Mouse (Mus musculus) layer of hippocampus, postnatal 25 days (tissue): ENCODE results near the gene Atp8a2. TPM values are rescaled to one million over a fixed set of nuclear protein-coding genes. Genes with fewer than 3 reads are reported as not detected.
A peak's percentile ranks its signal among the peaks of the same experiment; 100 is the strongest.
"Not testable (repeated sequence)": the region's sequence is repeated elsewhere in the genome, so short reads cannot be mapped to it uniquely, and the experiment has no call there.

Experiments used
- DNase-seq, 2 experiments: peaks; one replicate each; pipeline ENCODE4 v3.0.0; 2022; ENCODE audit warnings: mixed read lengths in 2 of 2, low spot score in 1 of 2; ENCODE audit errors: extremely low spot score in 1 of 2
- total RNA-seq, 2 experiments: library from RNA; stranded (reverse); gene quantifications; 2 replicates each; pipeline ENCODE4 v1.2.3; 2021

Gene Atp8a2
- total RNA-seq, 2 experiments from 2014 or later, result 40.5 to 45.1 TPM

- no peak for DNase-seq
Measured at GRCm38 (mm10) chr14:59932355-59932754, 264.6 kb downstream of the Atp8a2 start.

- DNase-seq, result no peak
Measured at GRCm38 (mm10) chr14:59931412-59932058, 265.4 kb downstream of the Atp8a2 start.

- DNase-seq, result not testable (repeated sequence)
Measured at GRCm38 (mm10) chr14:59929190-59929589, 267.8 kb downstream of the Atp8a2 start.

GRCm38 (mm10) chr14:59928781-59929180, 268.2 kb downstream of the Atp8a2 start:
- no peak for DNase-seq

- no peak for DNase-seq
Measured at GRCm38 (mm10) chr14:59927804-59928203, 269.2 kb downstream of the Atp8a2 start.

GRCm38 (mm10) chr14:59919865-59920264, 277.1 kb downstream of the Atp8a2 start:
- DNase-seq, result no peak

GRCm38 (mm10) chr14:59903484-59904130, 293.4 kb downstream of the Atp8a2 start:
- DNase-seq, result no peak

- DNase-seq, result no peak
Measured at GRCm38 (mm10) chr14:59893971-59894370, 303.0 kb downstream of the Atp8a2 start.

GRCm38 (mm10) chr14:59892084-59892483, 304.9 kb downstream of the Atp8a2 start:
- no peak for DNase-seq

- no peak for DNase-seq
Measured at GRCm38 (mm10) chr14:59891491-59891890, 305.5 kb downstream of the Atp8a2 start.

- no peak for DNase-seq
Measured at GRCm38 (mm10) chr14:59890818-59891217, 306.2 kb downstream of the Atp8a2 start.

- DNase-seq, result no peak
Measured at GRCm38 (mm10) chr14:59890107-59890506, 306.9 kb downstream of the Atp8a2 start.

- no peak for DNase-seq
Measured at GRCm38 (mm10) chr14:59888446-59888845, 308.5 kb downstream of the Atp8a2 start.

GRCm38 (mm10) chr14:59888046-59888445, 308.9 kb downstream of the Atp8a2 start:
- DNase-seq, result no peak

- peak; percentile 18 to 22 for DNase-seq
Measured at GRCm38 (mm10) chr14:59887061-59887861, 309.7 kb downstream of the Atp8a2 start.

GRCm38 (mm10) chr14:59883517-59884069, 313.4 kb downstream of the Atp8a2 start:
- DNase-seq, result no peak

GRCm38 (mm10) chr14:59880829-59881228, 316.1 kb downstream of the Atp8a2 start:
- DNase-seq, result no peak

- no peak for DNase-seq
Measured at GRCm38 (mm10) chr14:59878248-59878647, 318.7 kb downstream of the Atp8a2 start.

GRCm38 (mm10) chr14:59876525-59876924, 320.5 kb downstream of the Atp8a2 start:
- no peak for DNase-seq

- DNase-seq, result no peak
Measured at GRCm38 (mm10) chr14:59868369-59868768, 328.6 kb downstream of the Atp8a2 start.

GRCm38 (mm10) chr14:59867749-59868148, 329.2 kb downstream of the Atp8a2 start:
- DNase-seq, result no peak
